Mouse (Mus musculus): Measurements from ENCODE around the gene Dnase1l3. TPM values are rescaled to one million over a fixed set of nuclear protein-coding genes. Genes with fewer than 3 reads are reported as not detected.

The Dnase1l3 gene
- 0.03 and 0.10 TPM in 2 replicates for polyA plus RNA-seq (2015; fragmentation: Nextera tagmentation; extraction: Ambion mirVana)

DNA sequence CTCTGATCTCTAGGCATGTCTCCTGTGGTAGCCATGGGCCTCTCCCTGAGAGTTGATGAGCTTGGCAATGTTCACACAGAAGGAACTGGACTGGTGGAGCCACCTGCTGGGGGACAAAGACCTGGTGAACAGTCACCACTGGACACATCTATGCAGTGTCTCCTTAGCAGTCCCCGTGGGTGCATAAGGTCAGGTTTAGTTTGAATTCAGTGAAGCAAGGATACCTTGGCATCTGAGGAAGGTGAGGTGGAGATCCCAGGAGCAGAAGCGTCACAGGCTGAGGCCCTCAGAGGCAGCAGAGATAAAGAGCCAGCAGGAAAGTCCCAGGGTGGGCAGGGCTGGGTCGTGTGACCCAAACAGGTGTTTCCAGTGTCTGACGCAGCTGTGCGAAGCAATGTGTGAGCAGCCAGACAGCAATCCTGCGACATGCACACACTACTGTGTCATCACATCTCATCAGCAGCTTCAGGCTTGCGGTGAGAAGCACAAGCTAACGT is at the start of gene Dnase1l3:
Dnase1l3 (minus strand) TSS at position 303 of the 497 bp plus-strand sequence.
- H3K9ac ChIP-seq (replicated peaks): no peak within 1 kb of the TSS
- H3K4me1 ChIP-seq (replicated peaks): 0 out of 2 replicates have a peak, but pooled peaks cover 6% of the 10 kb centered on the region
- peaks cover 10% of the 10 kb centered on the region for H3K27me3 ChIP-seq
- no peak within 1 kb of the TSS for H3K4me3 ChIP-seq (replicated peaks)
- ATAC-seq: no peak
- no peak within 1 kb of the TSS for H3K27ac ChIP-seq
- no peak within 1 kb of the TSS for H3K4me2 ChIP-seq (replicated peaks)
- no peaks in the 10 kb centered on the region for H3K9me3 ChIP-seq
- 79% methylated on average over 8 of the region's 8 CpGs for WGBS
- no peaks in the 10 kb centered on the region for H3K36me3 ChIP-seq

- Histone ChIP-seq H3K4me2 (replicated peaks) (no peak overlapping the region), H3K36me3 (peaks cover 32% of the 10 kb centered on the region), H3K9ac (replicated peaks) (no peak overlapping the region), H3K4me1 (replicated peaks) (no peaks in the 10 kb centered on the region), H3K4me3 (replicated peaks) (no peak overlapping the region), H3K27me3 (no peaks in the 10 kb centered on the region), H3K27ac (no peak overlapping the region), H3K9me3 (no peaks in the 10 kb centered on the region)
- ATAC-seq: no peak
- 95% methylated on average over 9 of the region's 9 CpGs for WGBS
Measured at GRCm38 (mm10) chr14:8042577-8042976, 48.2 kb upstream of the Dnase1l3 start.

GRCm38 (mm10) chr14:8042120-8042519 is 47.7 kb upstream of the Dnase1l3 start:
- H3K9me3 ChIP-seq: no peaks in the 10 kb centered on the region
- H3K27ac ChIP-seq: no peak overlapping the region
- H3K9ac ChIP-seq (replicated peaks): no peak overlapping the region
- no peaks in the 10 kb centered on the region for H3K4me1 ChIP-seq (replicated peaks)
- 94% methylated on average over 2 of the region's 2 CpGs for WGBS
- no peak for ATAC-seq
- no peak overlapping the region for H3K4me2 ChIP-seq (replicated peaks)
- peaks cover 27% of the 10 kb centered on the region for H3K36me3 ChIP-seq
- H3K4me3 ChIP-seq (replicated peaks): no peak overlapping the region
- H3K27me3 ChIP-seq: no peaks in the 10 kb centered on the region

DNA sequence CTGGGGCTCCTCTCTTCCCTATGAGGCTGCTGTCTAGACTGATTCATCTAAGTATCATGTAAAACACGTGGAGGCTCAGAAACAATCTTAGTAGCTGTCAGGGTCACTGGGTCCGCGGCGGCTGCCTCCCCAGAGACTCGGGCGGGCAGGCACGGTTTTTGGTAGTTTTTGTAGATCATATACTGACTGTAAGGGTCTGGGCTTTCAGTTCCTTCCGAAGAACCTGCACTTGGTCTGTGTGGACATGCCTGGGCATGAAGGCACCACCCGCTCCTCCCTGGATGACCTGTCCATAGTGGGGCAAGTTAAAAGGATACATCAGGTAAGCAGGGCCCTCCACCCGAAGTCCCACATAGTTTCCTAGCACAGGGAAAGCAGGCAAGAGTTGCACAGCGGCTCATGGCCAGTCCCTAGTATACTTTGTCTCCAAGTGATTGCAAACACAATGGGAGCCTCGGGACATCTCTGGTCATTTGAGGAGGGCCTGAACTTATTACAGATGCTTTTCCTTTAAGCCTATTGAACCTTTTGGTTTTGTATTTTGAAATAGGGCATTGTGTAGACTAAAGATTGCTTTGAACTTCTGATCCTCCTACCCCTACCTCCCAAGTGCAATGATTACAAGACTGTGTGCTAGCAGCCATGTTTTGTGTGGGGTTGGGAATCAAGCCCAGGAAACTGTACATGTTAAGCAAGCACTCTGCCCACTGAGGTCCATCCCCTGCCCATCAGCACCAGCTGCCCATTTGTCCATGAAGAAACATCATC is 46.7 kb upstream of the Dnase1l3 start:
- WGBS: 88% methylated on average over 12 of the region's 12 CpGs

DNA sequence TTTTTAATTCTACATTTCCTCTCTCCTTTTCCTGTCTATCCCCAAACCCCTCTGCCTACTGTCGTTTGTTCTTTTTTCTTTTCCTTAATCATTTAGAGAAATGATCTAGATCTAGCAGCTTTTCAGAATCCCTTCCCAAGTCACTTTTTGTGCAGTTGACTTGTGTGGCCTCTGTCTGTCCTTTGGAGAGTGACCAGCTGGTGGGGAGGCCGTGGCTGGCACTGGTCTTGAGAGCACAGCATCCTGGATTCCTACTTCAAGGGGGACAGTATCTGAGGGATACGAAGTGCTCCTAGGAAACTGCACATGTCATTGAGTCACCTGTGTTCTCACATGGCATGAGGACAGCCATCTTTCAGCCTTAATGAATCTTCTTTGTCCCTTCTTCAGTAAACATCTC is 45.8 kb upstream of the Dnase1l3 start:
- no peak overlapping the region for H3K4me2 ChIP-seq (replicated peaks)
- H3K4me3 ChIP-seq (replicated peaks): no peak overlapping the region
- 82% methylated on average over 3 of the region's 3 CpGs for WGBS
- no peaks in the 10 kb centered on the region for H3K27me3 ChIP-seq
- H3K9ac ChIP-seq (replicated peaks): no peak overlapping the region
- H3K9me3 ChIP-seq: no peaks in the 10 kb centered on the region
- ATAC-seq: no peak
- no peak overlapping the region for H3K27ac ChIP-seq
- peaks cover 14% of the 10 kb centered on the region for H3K36me3 ChIP-seq
- no peaks in the 10 kb centered on the region for H3K4me1 ChIP-seq (replicated peaks)

More for the DNA sequence above, 46.7 kb upstream of the Dnase1l3 start:
- Histone ChIP-seq H3K4me3 (replicated peaks) (no peak overlapping the region), H3K27me3 (no peaks in the 10 kb centered on the region), H3K9ac (replicated peaks) (no peak overlapping the region), H3K27ac (no peak overlapping the region), H3K9me3 (no peaks in the 10 kb centered on the region), H3K4me1 (replicated peaks) (no peaks in the 10 kb centered on the region), H3K36me3 (peaks cover 18% of the 10 kb centered on the region), H3K4me2 (replicated peaks) (no peak overlapping the region)
- no peak for ATAC-seq

- 84% methylated on average over 7 of the region's 7 CpGs for WGBS
- Histone ChIP-seq H3K9me3 (no peaks in the 10 kb centered on the region), H3K4me2 (replicated peaks) (no peak overlapping the region), H3K27me3 (no peaks in the 10 kb centered on the region), H3K27ac (no peak overlapping the region), H3K4me1 (replicated peaks) (no peaks in the 10 kb centered on the region), H3K9ac (replicated peaks) (no peak overlapping the region), H3K4me3 (replicated peaks) (no peak overlapping the region), H3K36me3 (peaks cover 11% of the 10 kb centered on the region)
- ATAC-seq: no peak
Measured at GRCm38 (mm10) chr14:8038791-8039448, 44.5 kb upstream of the Dnase1l3 start.

- Histone ChIP-seq H3K9me3 (no peaks in the 10 kb centered on the region), H3K36me3 (peaks cover 8% of the 10 kb centered on the region), H3K4me2 (replicated peaks) (no peak overlapping the region), H3K4me3 (replicated peaks) (no peak overlapping the region), H3K4me1 (replicated peaks) (no peaks in the 10 kb centered on the region), H3K27me3 (no peaks in the 10 kb centered on the region), H3K27ac (no peak overlapping the region), H3K9ac (replicated peaks) (no peak overlapping the region)
- WGBS: 85% methylated on average over 5 of the region's 5 CpGs
- no peak for ATAC-seq
Measured at GRCm38 (mm10) chr14:8038150-8038549, 43.8 kb upstream of the Dnase1l3 start.

GRCm38 (mm10) chr14:8036406-8036805 is 42.0 kb upstream of the Dnase1l3 start:
- H3K27me3 ChIP-seq: no peaks in the 10 kb centered on the region
- H3K4me2 ChIP-seq (replicated peaks): no peak overlapping the region
- H3K9me3 ChIP-seq: no peaks in the 10 kb centered on the region
- H3K4me1 ChIP-seq (replicated peaks): 0 out of 2 replicates have a peak, but pooled peaks cover 5% of the 10 kb centered on the region
- no peak overlapping the region for H3K27ac ChIP-seq
- ATAC-seq: no peak
- H3K4me3 ChIP-seq (replicated peaks): no peak overlapping the region
- peaks cover 6% of the 10 kb centered on the region for H3K36me3 ChIP-seq
- WGBS: 71% methylated on average over 5 of the region's 5 CpGs
- H3K9ac ChIP-seq (replicated peaks): no peak overlapping the region

- Histone ChIP-seq H3K27me3 (no peaks in the 10 kb centered on the region), H3K4me2 (replicated peaks) (no peak overlapping the region), H3K27ac (no peak overlapping the region), H3K4me1 (replicated peaks) (0 out of 2 replicates have a peak, but pooled peaks cover 5% of the 10 kb centered on the region), H3K36me3 (peaks cover 1% of the 10 kb centered on the region), H3K9ac (replicated peaks) (no peak overlapping the region), H3K9me3 (no peaks in the 10 kb centered on the region), H3K4me3 (replicated peaks) (no peak overlapping the region)
- 92% methylated on average over 6 of the region's 6 CpGs for WGBS
- no peak for ATAC-seq
Measured at GRCm38 (mm10) chr14:8035951-8036350, 41.6 kb upstream of the Dnase1l3 start.

DNA sequence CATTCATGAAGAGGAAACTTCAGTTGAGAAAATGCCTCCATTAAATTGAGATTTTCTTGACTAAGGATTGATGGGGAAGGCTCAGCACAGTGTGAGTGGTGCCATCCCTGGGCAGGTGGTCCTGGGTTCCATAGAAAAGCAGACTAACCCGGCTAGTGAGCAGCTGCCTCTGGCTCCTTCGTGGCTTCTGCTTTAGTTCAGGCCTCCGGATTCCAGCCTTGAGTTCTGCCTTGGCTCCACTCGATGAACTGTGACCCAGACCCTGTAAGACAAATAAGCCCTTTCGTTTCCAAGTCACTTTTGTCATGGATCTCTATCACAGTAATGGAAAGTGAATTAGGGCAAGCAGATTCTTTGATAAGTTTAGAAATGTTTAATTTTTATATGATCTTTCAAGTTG is 40.2 kb upstream of the Dnase1l3 start:
- Histone ChIP-seq H3K4me2 (replicated peaks) (no peak overlapping the region), H3K27ac (no peak overlapping the region), H3K4me3 (replicated peaks) (no peak overlapping the region), H3K36me3 (no peaks in the 10 kb centered on the region), H3K27me3 (no peaks in the 10 kb centered on the region), H3K9me3 (no peaks in the 10 kb centered on the region), H3K9ac (replicated peaks) (no peak overlapping the region), H3K4me1 (replicated peaks) (0 out of 2 replicates have a peak, but pooled peaks cover 5% of the 10 kb centered on the region)
- 62% methylated on average over 5 of the region's 5 CpGs for WGBS
- no peak for ATAC-seq

GRCm38 (mm10) chr14:8032087-8032944 is 37.9 kb upstream of the Dnase1l3 start:
- H3K4me1 ChIP-seq (replicated peaks): 0 out of 2 replicates have a peak, but pooled peaks cover 5% of the 10 kb centered on the region
- H3K36me3 ChIP-seq: no peaks in the 10 kb centered on the region
- no peaks in the 10 kb centered on the region for H3K27me3 ChIP-seq
- 43% methylated on average over 13 of the region's 13 CpGs for WGBS
- no peak for ATAC-seq
- no peak overlapping the region for H3K4me3 ChIP-seq (replicated peaks)
- H3K9me3 ChIP-seq: no peaks in the 10 kb centered on the region
- H3K9ac ChIP-seq (replicated peaks): 0 out of 2 replicates have a peak overlapping the region, but pooled peaks have one; percentile 1
- no peak overlapping the region for H3K4me2 ChIP-seq (replicated peaks)
- H3K27ac ChIP-seq: no peak overlapping the region

Measured in midbrain, embryonic 13.5 days (tissue).